Mouse (Mus musculus) NIH3T3 (cell line): ENCODE measurements around the gene Gm21761.
"Not testable (repeated sequence)": the region's sequence is repeated elsewhere in the genome, so short reads cannot be mapped to it uniquely, and the experiment has no call there.

Experiments used
- DNase-seq: peaks from one replicate; pipeline ENCODE4 v3.0.0-alpha.2; 2012; ENCODE audit warnings: low read depth

Gm21761 gene

GRCm38 (mm10) chr13:119929172-119929571, at the start of gene Gm21761:
Gene Gm21761 (minus strand): TSS chr13:119929272.
- DNase-seq: not testable (repeated sequence)

GRCm38 (mm10) chr13:119969163-119969562, 40.1 kb upstream of the Gm21761 start:
- not testable (repeated sequence) for DNase-seq

GRCm38 (mm10) chr13:119968193-119968592, 39.1 kb upstream of the Gm21761 start:
- not testable (repeated sequence) for DNase-seq

- DNase-seq: not testable (repeated sequence)
These were observed 36.9 kb upstream of the Gm21761 start for GRCm38 (mm10) chr13:119965968-119966367.

GRCm38 (mm10) chr13:119965302-119965952, 36.4 kb upstream of the Gm21761 start:
- DNase-seq: not testable (repeated sequence)

GRCm38 (mm10) chr13:119962856-119963255, 33.8 kb upstream of the Gm21761 start:
- not testable (repeated sequence) for DNase-seq

- not testable (repeated sequence) for DNase-seq
These were observed 26.5 kb upstream of the Gm21761 start for GRCm38 (mm10) chr13:119955567-119955966.

- DNase-seq: not testable (repeated sequence)
These were observed 26.0 kb upstream of the Gm21761 start for GRCm38 (mm10) chr13:119955089-119955488.

GRCm38 (mm10) chr13:119950706-119951105, 21.6 kb upstream of the Gm21761 start, which contains the start of gene B020031M17Rik:
Gene B020031M17Rik (minus strand): TSS chr13:119950806.
- DNase-seq: not testable (repeated sequence)

GRCm38 (mm10) chr13:119924597-119925340, 4.3 kb downstream of the Gm21761 start:
- DNase-seq: not testable (repeated sequence)

GRCm38 (mm10) chr13:119916966-119917722, 11.9 kb downstream of the Gm21761 start:
- DNase-seq: not testable (repeated sequence)

GRCm38 (mm10) chr13:119916449-119916848, 12.6 kb downstream of the Gm21761 start:
- not testable (repeated sequence) for DNase-seq

GRCm38 (mm10) chr13:119898549-119898948, 30.5 kb downstream of the Gm21761 start:
- not testable (repeated sequence) for DNase-seq

- not testable (repeated sequence) for DNase-seq
These were observed 34.4 kb downstream of the Gm21761 start, which contains the start of gene Tcstv1 for GRCm38 (mm10) chr13:119894685-119895084. Gene Tcstv1 (minus strand): TSS chr13:119894785.

GRCm38 (mm10) chr13:119886896-119887295, 42.2 kb downstream of the Gm21761 start:
- not testable (repeated sequence) for DNase-seq

GRCm38 (mm10) chr13:119864395-119864999, 64.6 kb downstream of the Gm21761 start:
- DNase-seq: not testable (repeated sequence)

- DNase-seq: not testable (repeated sequence)
These were observed 66.7 kb downstream of the Gm21761 start for GRCm38 (mm10) chr13:119862399-119862798.
